8 mouse cellular contexts compared by ENCODE assay signal in the genomic region with DNA sequence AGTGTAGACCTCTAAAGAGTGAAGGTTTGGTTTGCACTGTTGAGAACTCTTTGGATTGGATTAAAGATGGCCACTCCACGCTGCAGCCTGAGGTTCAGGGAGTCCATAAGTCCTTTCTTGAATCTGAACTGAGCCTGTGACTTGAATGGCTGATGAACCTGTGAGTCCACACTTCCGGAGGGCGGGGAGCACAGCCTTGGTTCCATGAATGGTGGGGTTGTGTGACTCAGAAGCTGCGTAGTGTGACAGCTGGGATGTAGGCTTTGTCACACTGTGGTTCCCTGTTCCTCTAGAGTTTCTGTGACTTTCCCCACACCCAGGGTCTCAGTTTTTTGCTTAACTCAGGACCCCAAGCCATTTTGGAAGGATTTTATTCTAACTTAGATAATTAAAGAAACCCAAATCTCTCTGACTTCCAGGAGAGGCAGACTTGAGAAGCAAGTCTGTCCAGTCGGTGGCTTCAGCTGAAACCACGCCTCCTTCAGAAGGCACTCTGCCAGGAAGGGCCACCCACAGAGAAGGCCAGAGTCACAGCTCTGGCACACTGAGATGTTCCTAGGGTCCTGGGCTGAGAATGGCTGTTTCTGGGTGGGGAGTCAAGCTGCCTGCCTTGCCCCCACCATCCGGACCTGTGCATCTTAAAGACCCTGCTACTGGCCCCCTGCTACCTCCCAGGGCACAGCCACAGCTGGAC. TPM values are rescaled to one million over a fixed set of nuclear protein-coding genes. Genes with fewer than 3 reads are reported as not detected.
DNase-seq lines count a peak whose midpoint lies in the region; ATAC-seq lines count a peak whose summit lies in the region.

No protein-coding gene starts in this region.

- H3K4me2 ChIP-seq in midbrain, embryonic 11.5 days: no peak overlapping the region
- no peak overlapping the region for H3K4me2 ChIP-seq in midbrain, embryonic 15.5 days
- no peak overlapping the region for H3K4me2 ChIP-seq in stomach, embryonic 14.5 days (replicated peaks; ENCODE audit: low read depth, low read length)
- no peak overlapping the region for H3K4me2 ChIP-seq in hindbrain, embryonic 13.5 days

- 70% methylated on average over 7 of the region's 7 CpGs for WGBS in midbrain, embryonic 11.5 days
- WGBS in midbrain, embryonic 15.5 days: 65% methylated on average over 7 of the region's 7 CpGs
- WGBS in stomach, embryonic 14.5 days: 61% methylated on average over 7 of the region's 7 CpGs
- WGBS in hindbrain, embryonic 13.5 days: 65% methylated on average over 7 of the region's 7 CpGs

- H3K27me3 ChIP-seq in midbrain, embryonic 11.5 days (ENCODE audit: control insufficient read depth, insufficient read depth, low read length): no peaks in the 10 kb centered on the region
- no peaks in the 10 kb centered on the region for H3K27me3 ChIP-seq in midbrain, embryonic 15.5 days (replicated peaks)
- H3K27me3 ChIP-seq in stomach, embryonic 14.5 days (ENCODE audit: control insufficient read depth, insufficient read depth, low read length): no peaks in the 10 kb centered on the region
- H3K27me3 ChIP-seq in hindbrain, embryonic 13.5 days: peaks cover 19% of the 10 kb centered on the region

- no peaks in the 10 kb centered on the region for H3K36me3 ChIP-seq in midbrain, embryonic 11.5 days (ENCODE audit: control insufficient read depth, insufficient read depth, low read length)
- no peaks in the 10 kb centered on the region for H3K36me3 ChIP-seq in midbrain, embryonic 15.5 days (replicated peaks)
- H3K36me3 ChIP-seq in stomach, embryonic 14.5 days (ENCODE audit: control insufficient read depth, insufficient read depth, low read length): no peaks in the 10 kb centered on the region
- H3K36me3 ChIP-seq in hindbrain, embryonic 13.5 days: no peaks in the 10 kb centered on the region

- no peak overlapping the region for H3K4me3 ChIP-seq in midbrain, embryonic 11.5 days (ENCODE audit: low read depth, low read length)
- H3K4me3 ChIP-seq in midbrain, embryonic 15.5 days: no peak overlapping the region
- H3K4me3 ChIP-seq in stomach, embryonic 14.5 days (ENCODE audit: low read depth, low read length): no peak overlapping the region
- no peak overlapping the region for H3K4me3 ChIP-seq in hindbrain, embryonic 13.5 days

- no peak for ATAC-seq in midbrain, embryonic 11.5 days (ENCODE audit: low FRiP score)
- ATAC-seq in midbrain, embryonic 15.5 days (replicated peaks): no peak
- no peak for ATAC-seq in stomach, embryonic 14.5 days (ENCODE audit: insufficient number of reproducible peaks, insufficient read depth, low FRiP score, low read depth)
- ATAC-seq in hindbrain, embryonic 13.5 days (ENCODE audit: low FRiP score): no peak

- H3K4me1 ChIP-seq in midbrain, embryonic 11.5 days (ENCODE audit: control insufficient read depth, insufficient read depth, low read length): no peaks in the 10 kb centered on the region; the same call in 1 of the 2 replicates
- H3K4me1 ChIP-seq in midbrain, embryonic 15.5 days: peaks cover 18% of the 10 kb centered on the region
- no peaks in the 10 kb centered on the region for H3K4me1 ChIP-seq in stomach, embryonic 14.5 days (ENCODE audit: control insufficient read depth, insufficient read depth, low read length)
- H3K4me1 ChIP-seq in hindbrain, embryonic 13.5 days (replicated peaks): peaks cover 39% of the 10 kb centered on the region

- H3K27ac ChIP-seq in midbrain, embryonic 11.5 days (ENCODE audit: low read depth, low read length): no peak overlapping the region
- H3K27ac ChIP-seq in midbrain, embryonic 15.5 days: no peak overlapping the region
- H3K27ac ChIP-seq in stomach, embryonic 14.5 days (ENCODE audit: low read length): 0 out of 2 replicates have a peak overlapping the region, but pooled peaks have one; percentile 44
- no peak overlapping the region for H3K27ac ChIP-seq in hindbrain, embryonic 13.5 days

- no peaks in the 10 kb centered on the region for H3K9me3 ChIP-seq in midbrain, embryonic 11.5 days (ENCODE audit: control insufficient read depth, low read length)
- no peaks in the 10 kb centered on the region for H3K9me3 ChIP-seq in midbrain, embryonic 15.5 days
- no peaks in the 10 kb centered on the region for H3K9me3 ChIP-seq in stomach, embryonic 14.5 days (ENCODE audit: control insufficient read depth, low read depth, low read length)
- no peaks in the 10 kb centered on the region for H3K9me3 ChIP-seq in hindbrain, embryonic 13.5 days

- H3K9ac ChIP-seq in midbrain, embryonic 11.5 days (ENCODE audit: low read length): no peak overlapping the region
- no peak overlapping the region for H3K9ac ChIP-seq in midbrain, embryonic 15.5 days
- no peak overlapping the region for H3K9ac ChIP-seq in stomach, embryonic 14.5 days (replicated peaks; ENCODE audit: low read depth, low read length)
- H3K9ac ChIP-seq in hindbrain, embryonic 13.5 days: no peak overlapping the region

- peak; percentile 30 to 75 for DNase-seq in adrenal gland, adult (ENCODE audit: inconsistent age in 2 of 2, low spot score in 1 of 2)
- DNase-seq in adrenal gland, postnatal 4 days (ENCODE audit: low spot score in 2 of 2): no peak
- DNase-seq in midbrain, embryonic 11.5 days (ENCODE audit: low spot score, missing footprints): peak; percentile 62
- DNase-seq in kidney, postnatal 10 days: peak; percentile 70
- DNase-seq in neural tube, embryonic 10.5 days (ENCODE audit: extremely low spot score, low spot score): no peak

RNA-seq across cellular contexts. Expression of a gene that starts 13.8 kb away (rescaled TPM):
- total RNA-seq in adrenal gland, postnatal 4 days (2021): 1 to 10 TPM; 5.1 to 5.4 TPM
- polyA plus RNA-seq in midbrain, embryonic 11.5 days (2014; fragmentation: Nextera tagmentation; extraction: Ambion mirVana): 3.9 and 4.4 TPM in 2 replicates
- 8.9 and 10.0 TPM in 2 replicates for polyA plus RNA-seq in midbrain, embryonic 15.5 days (2015; fragmentation: Nextera tagmentation; extraction: Ambion mirVana)
- 6.3 and 6.9 TPM in 2 replicates for polyA plus RNA-seq in stomach, embryonic 14.5 days (2014; fragmentation: Nextera tagmentation; extraction: Ambion mirVana)
- polyA plus RNA-seq in hindbrain, embryonic 13.5 days (2015; fragmentation: Nextera tagmentation; extraction: Ambion mirVana): 3.6 and 4.8 TPM in 2 replicates

RNA-seq across cellular contexts. Expression of a gene that starts 33.2 kb away (rescaled TPM):
- total RNA-seq in adrenal gland, postnatal 4 days (2021): under 1 TPM; 0.34 to 0.81 TPM
- polyA plus RNA-seq in midbrain, embryonic 11.5 days (2014; fragmentation: Nextera tagmentation; extraction: Ambion mirVana): 0.32 TPM in 1 of 2 replicates, not detected in the other
- 0.06 and 0.14 TPM in 2 replicates for polyA plus RNA-seq in midbrain, embryonic 15.5 days (2015; fragmentation: Nextera tagmentation; extraction: Ambion mirVana)
- polyA plus RNA-seq in stomach, embryonic 14.5 days (2014; fragmentation: Nextera tagmentation; extraction: Ambion mirVana): 12.1 and 14.1 TPM in 2 replicates
- 0.10 TPM in 1 of 2 replicates, not detected in the other for polyA plus RNA-seq in hindbrain, embryonic 13.5 days (2015; fragmentation: Nextera tagmentation; extraction: Ambion mirVana)

Comparison
In these comparisons a context has a peak if more than half of its experiments do, and no peak if none do; other contexts are left out.
1. DNase-seq: peak in adrenal gland, adult (2 of 2), midbrain, embryonic 11.5 days (single experiment) and kidney, postnatal 10 days (single experiment); none in adrenal gland, postnatal 4 days (0 of 2) and neural tube, embryonic 10.5 days (single experiment).